Mouse (Mus musculus): ENCODE measurements around the gene Cox6a2.
A peak's percentile ranks its signal among the peaks of the same experiment; 100 is the strongest.

The Cox6a2 gene

GRCm38 (mm10) chr7:128206152-128206551 is at the start of gene Cox6a2:
Cox6a2 (minus strand) TSS chr7:128206387.
- no peak for DNase-seq (ENCODE audit: low spot score in 2 of 2)

- DNase-seq (ENCODE audit: low spot score in 2 of 2), result no peak
These were observed 49.6 kb upstream of the Cox6a2 start for GRCm38 (mm10) chr7:128255757-128256156.

DNA sequence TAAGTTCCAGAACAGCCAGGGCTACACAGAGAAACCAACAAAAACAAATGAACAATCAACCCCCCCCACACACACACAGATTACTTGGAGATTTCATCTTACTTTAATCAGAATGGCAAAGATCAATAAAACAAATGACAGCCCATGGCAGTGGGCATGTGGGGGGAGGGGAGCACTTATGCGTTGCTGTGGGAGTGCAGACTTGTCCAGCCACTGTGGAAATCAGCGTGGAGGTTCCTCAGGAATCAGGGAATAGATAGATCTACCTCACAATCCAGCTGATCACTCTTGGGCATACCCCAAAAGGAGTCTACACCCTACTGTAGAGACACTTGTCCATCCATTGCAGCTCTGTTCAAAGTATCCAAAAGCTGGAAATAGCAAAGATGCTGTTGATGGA is 48.8 kb upstream of the Cox6a2 start:
- no peak for DNase-seq (ENCODE audit: low spot score in 2 of 2)

GRCm38 (mm10) chr7:128252609-128253008 is 46.4 kb upstream of the Cox6a2 start:
- DNase-seq (ENCODE audit: low spot score in 2 of 2), result peak in 1 of 2 experiments; percentile 59

- peak in 1 of 2 experiments; percentile 55 for DNase-seq (ENCODE audit: low spot score in 2 of 2)
These were observed 45.8 kb upstream of the Cox6a2 start for GRCm38 (mm10) chr7:128251946-128252345.

DNA sequence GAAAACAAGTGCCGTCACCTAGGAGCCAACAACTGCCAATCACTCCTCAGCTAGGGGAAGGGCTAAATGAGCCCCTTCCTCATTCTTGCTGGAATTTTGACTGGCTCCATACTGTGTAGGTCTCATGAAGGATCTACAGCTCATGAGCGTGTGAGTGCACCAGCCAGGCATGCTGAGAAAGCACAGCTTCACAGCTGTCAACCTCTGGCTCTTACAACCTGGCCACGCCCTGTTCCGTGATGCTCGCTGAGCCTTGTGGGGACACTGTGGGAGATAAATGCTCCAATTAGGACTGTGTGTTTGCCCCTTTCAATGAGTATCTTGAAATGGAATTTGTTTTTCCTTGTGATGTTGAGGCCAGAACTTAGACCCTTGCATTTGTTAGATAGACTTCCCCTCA is 43.8 kb upstream of the Cox6a2 start:
- DNase-seq (ENCODE audit: low spot score in 2 of 2), result no peak

DNA sequence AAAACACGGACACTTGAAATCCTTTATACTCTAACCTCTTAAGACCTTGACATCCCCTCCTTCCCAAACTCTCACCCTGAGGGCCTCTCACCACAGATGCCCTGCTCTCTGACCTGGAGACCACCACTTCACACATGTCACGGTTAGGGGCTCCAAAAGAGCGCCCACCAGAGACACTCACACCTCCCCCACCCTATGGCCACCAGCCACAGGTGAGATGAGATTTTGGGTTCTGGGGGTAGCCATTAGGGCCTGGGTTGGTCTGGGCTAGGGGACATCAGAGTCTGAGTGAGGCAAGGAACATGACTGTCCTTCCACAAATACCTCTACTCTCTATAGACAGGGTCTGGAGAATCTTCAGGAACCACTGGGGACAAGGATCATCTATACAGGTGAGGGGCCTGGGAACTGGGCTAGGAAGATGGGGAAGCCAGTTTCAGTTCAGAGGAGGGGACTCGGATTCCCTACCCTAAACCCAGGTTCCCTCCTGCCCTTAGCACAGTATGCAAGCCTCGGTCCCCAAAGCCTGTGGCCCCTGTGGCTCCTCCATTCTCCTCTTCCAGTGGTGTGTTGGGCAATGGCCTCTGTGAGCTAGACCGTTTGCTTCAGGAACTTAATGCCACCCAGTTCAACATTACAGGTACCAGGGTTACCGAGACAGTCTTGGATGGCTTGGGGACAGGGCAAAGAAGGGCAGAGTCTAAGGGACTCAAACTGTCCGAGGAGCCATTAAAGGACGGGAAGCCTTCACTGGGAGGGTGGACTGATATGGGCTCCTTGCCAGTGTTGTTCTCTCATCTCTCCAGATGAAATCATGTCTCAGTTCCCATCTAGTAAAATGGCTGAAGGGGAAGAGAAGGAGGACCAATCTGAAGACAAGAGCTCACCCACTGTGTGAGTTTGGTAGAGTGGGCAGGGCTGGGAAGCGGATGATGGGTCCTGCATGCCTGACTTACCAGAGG is 42.2 kb upstream of the Cox6a2 start:
- DNase-seq (ENCODE audit: low spot score in 2 of 2), result peak in 1 of 2 experiments; percentile 57

DNA sequence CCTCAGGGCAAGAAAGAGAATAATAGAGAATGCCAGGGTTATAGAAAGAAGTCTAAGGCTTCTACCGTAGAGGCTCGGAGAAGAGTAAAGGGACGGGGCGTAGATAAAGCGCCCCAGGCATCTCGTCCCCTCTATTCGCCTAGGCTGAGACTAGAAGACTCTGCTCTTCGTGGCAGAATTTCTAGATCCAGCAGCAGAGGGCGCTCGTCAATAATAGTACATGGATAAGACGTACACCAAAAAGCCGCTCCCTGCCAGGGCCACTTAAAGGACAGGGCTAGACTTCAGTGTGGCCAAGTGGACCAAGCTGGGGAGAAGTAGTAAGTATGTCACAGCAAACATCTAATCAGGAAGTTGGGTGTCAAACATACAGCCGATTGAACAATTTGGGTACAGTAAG is 41.3 kb upstream of the Cox6a2 start:
- DNase-seq (ENCODE audit: low spot score in 2 of 2), result peak; percentile 73 to 90

GRCm38 (mm10) chr7:128246496-128247391 is 40.6 kb upstream of the Cox6a2 start, which contains the start of gene Tgfb1i1:
Tgfb1i1 (plus strand) TSS chr7:128246812.
- peak; percentile 70 to 72 for DNase-seq (ENCODE audit: low spot score in 2 of 2)

GRCm38 (mm10) chr7:128245547-128245946 is 39.4 kb upstream of the Cox6a2 start:
- peak in 1 of 2 experiments; percentile 54 for DNase-seq (ENCODE audit: low spot score in 2 of 2)

DNA sequence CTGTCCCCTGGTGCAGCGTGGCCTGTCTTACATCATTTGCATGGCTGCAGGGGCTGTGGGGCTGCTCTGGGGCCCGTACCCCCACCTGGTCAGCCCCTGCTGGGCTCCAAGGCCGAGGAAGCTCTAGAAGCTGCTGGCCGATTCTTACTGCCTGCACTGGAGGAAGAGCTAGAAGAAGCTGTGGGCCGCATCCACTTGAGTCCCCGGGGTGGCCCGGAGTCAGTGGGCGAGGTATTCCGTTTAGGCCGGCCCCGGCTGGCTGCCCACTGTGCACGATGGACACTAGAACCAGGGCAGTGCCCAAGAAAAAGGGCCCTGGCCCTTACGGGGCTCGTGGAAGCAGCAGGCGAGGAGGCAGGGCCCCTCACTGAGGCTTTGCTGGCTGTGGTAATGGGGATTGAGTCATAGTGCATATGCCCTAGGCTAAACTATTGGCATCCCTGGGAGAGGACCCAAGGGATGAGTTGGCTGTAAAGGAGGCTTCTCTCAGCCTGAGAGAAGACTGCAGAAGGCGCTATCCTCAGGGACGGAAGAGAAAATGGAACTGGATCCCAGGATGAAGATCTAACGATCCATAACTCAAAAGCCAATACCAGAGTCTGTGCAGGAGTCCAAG is 38.3 kb upstream of the Cox6a2 start:
- DNase-seq (ENCODE audit: low spot score in 2 of 2), result peak in 1 of 2 experiments; percentile 57

- DNase-seq (ENCODE audit: low spot score in 2 of 2), result peak in 1 of 2 experiments; percentile 61
These were observed 37.7 kb upstream of the Cox6a2 start for GRCm38 (mm10) chr7:128243921-128244320.

DNA sequence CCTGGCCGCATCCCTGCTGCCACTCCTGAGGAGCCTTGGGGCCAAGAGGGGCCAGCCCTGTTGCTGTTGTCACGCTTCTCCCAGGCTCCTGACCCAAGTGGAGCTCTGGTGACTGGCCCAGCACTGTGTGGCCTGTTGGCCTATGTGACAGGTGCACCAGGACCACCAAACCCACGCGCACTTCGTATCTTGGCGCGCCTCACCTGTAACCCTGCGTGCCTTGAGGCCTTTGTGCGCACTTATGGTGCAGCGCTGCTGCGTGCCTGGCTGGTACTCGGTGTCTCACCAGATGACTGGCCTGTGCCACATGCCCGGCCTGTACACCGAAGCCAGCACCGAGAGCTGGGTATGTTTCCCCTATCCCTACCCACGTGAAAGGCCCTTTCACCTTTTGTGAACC is 36.1 kb upstream of the Cox6a2 start:
- no peak for DNase-seq (ENCODE audit: low spot score in 2 of 2)

- DNase-seq (ENCODE audit: low spot score in 2 of 2), result no peak
These were observed 34.1 kb upstream of the Cox6a2 start for GRCm38 (mm10) chr7:128240131-128240784.

DNA sequence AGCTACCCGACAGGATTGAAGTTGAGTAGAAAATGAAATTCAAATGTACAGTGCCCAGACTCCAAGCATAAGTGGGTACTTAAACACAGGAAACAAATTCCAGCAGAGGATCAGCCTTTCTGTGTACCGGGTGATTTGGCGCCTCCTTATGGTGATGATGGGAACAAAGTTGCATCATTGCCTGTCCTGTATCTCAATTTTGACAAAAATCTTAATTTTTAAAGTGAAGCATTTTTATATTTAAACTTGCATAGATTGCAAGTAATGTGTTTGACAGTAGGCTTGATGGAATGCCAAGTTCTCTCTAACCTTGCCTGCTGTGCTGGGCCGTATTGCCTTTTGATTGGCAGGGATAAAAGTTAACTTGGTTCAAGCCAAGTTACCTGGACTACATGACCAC is 32.8 kb upstream of the Cox6a2 start:
- no peak for DNase-seq (ENCODE audit: low spot score in 2 of 2)

DNA sequence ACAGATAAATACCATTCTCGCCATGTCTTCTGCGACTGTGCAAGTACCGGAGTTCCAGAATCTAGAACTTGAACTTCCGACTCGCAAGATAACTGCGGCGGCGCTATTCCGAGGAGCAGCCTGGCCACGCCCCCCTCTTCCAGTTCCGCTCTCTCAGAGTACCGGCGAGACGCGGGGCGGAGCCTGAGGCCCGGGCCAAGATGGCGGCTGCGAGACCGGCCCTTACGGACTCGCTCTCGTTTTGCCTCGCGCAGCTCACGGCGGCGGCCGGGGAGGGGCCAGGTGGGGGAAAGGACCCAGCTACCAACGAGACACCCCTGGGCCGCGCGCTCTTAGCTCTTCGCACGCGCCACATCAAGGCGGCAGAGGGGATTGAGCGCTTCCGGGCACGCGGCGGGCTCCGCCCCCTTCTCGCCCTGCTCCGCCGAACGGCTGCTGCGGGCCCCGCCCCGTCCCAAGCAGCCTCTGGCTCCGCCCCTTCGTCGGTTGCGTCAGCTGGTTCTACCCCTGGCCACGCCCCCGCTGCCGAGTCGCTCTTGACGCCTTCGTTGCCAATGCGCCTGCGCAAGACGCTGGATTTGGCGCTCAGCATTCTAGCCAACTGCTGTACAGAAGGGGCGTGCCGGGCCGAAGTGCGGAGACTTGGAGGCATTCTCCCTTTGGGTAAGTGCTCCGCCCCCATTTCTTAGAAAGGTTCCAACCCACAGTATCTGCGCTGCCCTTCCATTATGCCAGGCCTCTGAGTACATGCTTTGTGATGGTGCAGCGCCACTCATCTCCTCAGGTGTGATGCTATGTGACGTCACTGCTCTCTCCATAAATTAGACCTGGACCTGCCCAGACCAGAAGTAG is 32.0 kb upstream of the Cox6a2 start, which contains the start of gene 9130023H24Rik:
Gene 9130023H24Rik (minus strand): TSS at position 105 of the 852 bp plus-strand sequence.
- DNase-seq (ENCODE audit: low spot score in 2 of 2), result peak; percentile 100

- no peak for DNase-seq (ENCODE audit: low spot score in 2 of 2)
These were observed 31.4 kb upstream of the Cox6a2 start for GRCm38 (mm10) chr7:128237593-128237926.

GRCm38 (mm10) chr7:128236856-128237592 is 30.8 kb upstream of the Cox6a2 start, which contains the start of gene Armc5:
Armc5 (plus strand) TSS chr7:128237342.
- DNase-seq (ENCODE audit: low spot score in 2 of 2), result peak; percentile 82 to 89

DNA sequence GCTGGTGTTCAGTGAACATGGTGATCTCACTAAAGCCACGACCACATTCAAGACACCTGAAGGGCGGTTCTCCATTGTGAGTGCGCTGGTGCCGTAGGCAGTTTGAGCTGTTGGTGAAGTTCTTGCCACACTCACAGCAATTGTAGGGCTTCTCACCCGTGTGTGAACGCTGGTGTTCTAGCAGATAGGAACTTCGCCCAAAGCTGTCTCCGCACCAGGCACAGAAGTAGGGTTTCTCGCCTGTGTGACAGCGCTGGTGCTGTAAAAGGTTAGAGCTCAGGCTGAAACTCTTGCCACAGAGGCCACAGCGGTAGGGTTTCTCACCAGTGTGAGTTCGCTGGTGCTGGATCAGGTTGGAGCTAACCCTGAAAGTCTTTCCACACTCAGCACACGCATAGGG is 30.2 kb upstream of the Cox6a2 start:
- DNase-seq (ENCODE audit: low spot score in 2 of 2), result no peak
